Mouse (Mus musculus) midbrain, embryonic 15.5 days (tissue): ENCODE measurements at regions not wholly inside any gene's neighbourhood (a gene's known extent, or its start where the extent isn't known, plus 50 kb on each side); places are given as distances from the start of the nearest gene placed in this dataset.
A peak's percentile ranks its signal among the peaks of the same experiment; 100 is the strongest.

Experiments used
- ATAC-seq: fragments of 200-750 bp; cut with Nextera tagmentation; replicated peaks from 2 replicates; pipeline ENCODE4 v1.8.0; 2017; ENCODE audit warnings: moderate TSS enrichment
- H3K27ac ChIP-seq: fragments of 300-500 bp; sonication (generic); 2 replicates; pipeline ENCODE4 v1.5.1; 2015; ENCODE audit warnings: mild to moderate bottlenecking, inconsistent platforms
- H3K27me3 ChIP-seq: fragments of 300-500 bp; sonication (generic); replicated peaks from 2 replicates; pipeline ENCODE4 v1.6.1; 2015; ENCODE audit warnings: inconsistent platforms
- H3K36me3 ChIP-seq: fragments of 300-500 bp; sonication (generic); replicated peaks from 2 replicates; pipeline ENCODE4 v1.6.1; 2015; ENCODE audit warnings: inconsistent platforms
- H3K4me1 ChIP-seq: fragments of 300-500 bp; sonication (generic); 2 replicates; pipeline ENCODE4 v1.6.1; 2015; ENCODE audit warnings: inconsistent platforms
- H3K4me2 ChIP-seq: fragments of 300-500 bp; sonication (generic); 2 replicates; pipeline ENCODE4 v1.6.1; 2015; ENCODE audit warnings: inconsistent platforms, mild to moderate bottlenecking, moderate library complexity
- H3K4me3 ChIP-seq: fragments of 300-500 bp; sonication (generic); 2 replicates; pipeline ENCODE4 v1.5.1; 2015; ENCODE audit warnings: mild to moderate bottlenecking, inconsistent platforms
- H3K9ac ChIP-seq: fragments of 300-500 bp; sonication (generic); 2 replicates; pipeline ENCODE4 v1.6.1; 2015; ENCODE audit warnings: mild to moderate bottlenecking, inconsistent platforms
- H3K9me3 ChIP-seq: fragments of 300-500 bp; sonication (generic); 2 replicates; pipeline ENCODE4 v1.6.1; 2016; ENCODE audit warnings: inconsistent platforms
- WGBS: fragments of 180-500 bp; shearing (Covaris S2); methylation state at CpG from one replicate; pipeline ENCODE4 v1.1.7; 2015; ENCODE audit warnings: mixed read lengths; 5-methylcytosine and 5-hydroxymethylcytosine counted together

GRCm38 (mm10) chr17:63680479-63680878 is 180.7 kb upstream of the Fbxl17 start:
- H3K4me1 ChIP-seq = peaks cover 3% of the 10 kb centered on the region
- H3K27me3 ChIP-seq = no peaks in the 10 kb centered on the region
- ATAC-seq = no peak
- 85% methylated on average over 3 of the region's 3 CpGs for WGBS
- H3K36me3 ChIP-seq = no peaks in the 10 kb centered on the region
- H3K27ac ChIP-seq = no peak overlapping the region
- no peak overlapping the region for H3K4me2 ChIP-seq
- no peak overlapping the region for H3K4me3 ChIP-seq
- H3K9me3 ChIP-seq = no peaks in the 10 kb centered on the region
- no peak overlapping the region for H3K9ac ChIP-seq

- no peak overlapping the region for H3K9ac ChIP-seq
- no peak overlapping the region for H3K27ac ChIP-seq
- H3K4me1 ChIP-seq = peaks cover 8% of the 10 kb centered on the region
- no peak overlapping the region for H3K4me2 ChIP-seq
- ATAC-seq = no peak
- H3K4me3 ChIP-seq = no peak overlapping the region
- 85% methylated on average over 9 of the region's 9 CpGs for WGBS
- H3K36me3 ChIP-seq = no peaks in the 10 kb centered on the region
- H3K9me3 ChIP-seq = no peaks in the 10 kb centered on the region
- H3K27me3 ChIP-seq = no peaks in the 10 kb centered on the region
These were observed 179.5 kb upstream of the Fer start for GRCm38 (mm10) chr17:63683345-63683744.

- ATAC-seq = no peak
These were observed 178.8 kb upstream of the Fer start for GRCm38 (mm10) chr17:63684026-63684425.

GRCm38 (mm10) chr17:63685956-63686355 is 176.9 kb upstream of the Fer start:
- no peak overlapping the region for H3K4me3 ChIP-seq
- peak; percentile 72; the same call in 1 of the 2 replicates for ATAC-seq
- 44% methylated on average over 4 of the region's 4 CpGs for WGBS
- H3K4me1 ChIP-seq = peaks cover 8% of the 10 kb centered on the region
- no peak overlapping the region for H3K9ac ChIP-seq
- no peaks in the 10 kb centered on the region for H3K9me3 ChIP-seq
- H3K27me3 ChIP-seq = no peaks in the 10 kb centered on the region
- H3K27ac ChIP-seq = no peak overlapping the region
- H3K36me3 ChIP-seq = no peaks in the 10 kb centered on the region
- no peak overlapping the region for H3K4me2 ChIP-seq

More at GRCm38 (mm10) chr17:63684026-63684425, 178.8 kb upstream of the Fer start:
- no peaks in the 10 kb centered on the region for H3K9me3 ChIP-seq
- H3K4me3 ChIP-seq = no peak overlapping the region
- peaks cover 8% of the 10 kb centered on the region for H3K4me1 ChIP-seq
- H3K27me3 ChIP-seq = no peaks in the 10 kb centered on the region
- H3K4me2 ChIP-seq = no peak overlapping the region
- no peak overlapping the region for H3K27ac ChIP-seq
- WGBS = 89% methylated on average over 3 of the region's 3 CpGs
- H3K9ac ChIP-seq = no peak overlapping the region
- no peaks in the 10 kb centered on the region for H3K36me3 ChIP-seq

GRCm38 (mm10) chr17:63686361-63686760 is 176.5 kb upstream of the Fer start:
- Histone ChIP-seq H3K4me1 (peaks cover 8% of the 10 kb centered on the region), H3K36me3 (no peaks in the 10 kb centered on the region), H3K9me3 (no peaks in the 10 kb centered on the region), H3K9ac (no peak overlapping the region), H3K27me3 (no peaks in the 10 kb centered on the region), H3K4me2 (no peak overlapping the region), H3K27ac (no peak overlapping the region), H3K4me3 (no peak overlapping the region)
- ATAC-seq = peak; percentile 24; the same call in 1 of the 2 replicates
- WGBS = 75% methylated on average over 4 of the region's 4 CpGs

- Histone ChIP-seq H3K9ac (no peak overlapping the region), H3K4me1 (peaks cover 8% of the 10 kb centered on the region), H3K27ac (no peak overlapping the region), H3K4me2 (no peak overlapping the region), H3K4me3 (no peak overlapping the region), H3K9me3 (no peaks in the 10 kb centered on the region), H3K36me3 (no peaks in the 10 kb centered on the region), H3K27me3 (no peaks in the 10 kb centered on the region)
- WGBS = 83% methylated on average over 8 of the region's 8 CpGs
- no peak for ATAC-seq
These were observed 173.6 kb upstream of the Fer start for GRCm38 (mm10) chr17:63689291-63689690.

GRCm38 (mm10) chr17:63690829-63691689 is 171.8 kb upstream of the Fer start:
- Histone ChIP-seq H3K4me2 (no peak overlapping the region), H3K4me1 (no peaks in the 10 kb centered on the region), H3K36me3 (no peaks in the 10 kb centered on the region), H3K9me3 (no peaks in the 10 kb centered on the region), H3K4me3 (no peak overlapping the region), H3K27me3 (no peaks in the 10 kb centered on the region), H3K9ac (no peak overlapping the region), H3K27ac (no peak overlapping the region)
- WGBS = 74% methylated on average over 11 of the region's 11 CpGs
- no peak for ATAC-seq

GRCm38 (mm10) chr17:63691690-63691968 is 171.2 kb upstream of the Fer start:
- no peak overlapping the region for H3K4me2 ChIP-seq
- no peak overlapping the region for H3K4me3 ChIP-seq
- H3K27me3 ChIP-seq = no peaks in the 10 kb centered on the region
- no peaks in the 10 kb centered on the region for H3K9me3 ChIP-seq
- no peak for ATAC-seq
- H3K36me3 ChIP-seq = no peaks in the 10 kb centered on the region
- H3K27ac ChIP-seq = no peak overlapping the region
- H3K9ac ChIP-seq = no peak overlapping the region
- WGBS = 77% methylated on average over 3 of the region's 3 CpGs
- no peaks in the 10 kb centered on the region for H3K4me1 ChIP-seq

- Histone ChIP-seq H3K9ac (no peak overlapping the region), H3K9me3 (no peaks in the 10 kb centered on the region), H3K4me2 (no peak overlapping the region), H3K27me3 (no peaks in the 10 kb centered on the region), H3K4me3 (no peak overlapping the region), H3K36me3 (no peaks in the 10 kb centered on the region), H3K27ac (no peak overlapping the region), H3K4me1 (no peaks in the 10 kb centered on the region)
- WGBS = 80% methylated on average over 1 of the region's 1 CpGs
- peak; percentile 75; the same call in 1 of the 2 replicates for ATAC-seq
These were observed 169.6 kb upstream of the Fer start for GRCm38 (mm10) chr17:63693274-63693673.

- no peak overlapping the region for H3K4me3 ChIP-seq
- no peak overlapping the region for H3K27ac ChIP-seq
- no peak for ATAC-seq
- H3K4me2 ChIP-seq = no peak overlapping the region
- H3K36me3 ChIP-seq = no peaks in the 10 kb centered on the region
- H3K4me1 ChIP-seq = no peaks in the 10 kb centered on the region
- WGBS = 87% methylated on average over 6 of the region's 6 CpGs
- no peak overlapping the region for H3K9ac ChIP-seq
- H3K9me3 ChIP-seq = no peaks in the 10 kb centered on the region
- no peaks in the 10 kb centered on the region for H3K27me3 ChIP-seq
These were observed 163.3 kb upstream of the Fer start for GRCm38 (mm10) chr17:63699537-63699936.

GRCm38 (mm10) chr17:63704991-63705390 is 157.9 kb upstream of the Fer start:
- WGBS = 94% methylated on average over 3 of the region's 3 CpGs

GRCm38 (mm10) chr17:63712937-63713336 is 149.9 kb upstream of the Fer start:
- Histone ChIP-seq H3K27me3 (no peaks in the 10 kb centered on the region), H3K36me3 (no peaks in the 10 kb centered on the region), H3K9ac (no peak overlapping the region), H3K27ac (no peak overlapping the region), H3K4me3 (no peak overlapping the region), H3K4me1 (0 out of 2 replicates have a peak, but pooled peaks cover 6% of the 10 kb centered on the region), H3K9me3 (no peaks in the 10 kb centered on the region), H3K4me2 (no peak overlapping the region)
- 76% methylated on average over 6 of the region's 6 CpGs for WGBS
- no peak for ATAC-seq

More at GRCm38 (mm10) chr17:63704991-63705390, 157.9 kb upstream of the Fer start:
- Histone ChIP-seq H3K36me3 (no peaks in the 10 kb centered on the region), H3K4me1 (no peaks in the 10 kb centered on the region), H3K9ac (no peak overlapping the region), H3K4me2 (no peak overlapping the region), H3K27me3 (no peaks in the 10 kb centered on the region), H3K4me3 (no peak overlapping the region), H3K27ac (no peak overlapping the region), H3K9me3 (no peaks in the 10 kb centered on the region)
- no peak for ATAC-seq

GRCm38 (mm10) chr17:63715687-63716086 is 147.2 kb upstream of the Fer start:
- 91% methylated on average over 9 of the region's 9 CpGs for whole genome bisulfite sequencing
- 0 out of 2 replicates have a peak, but pooled peaks cover 6% of the 10 kb centered on the region for H3K4me1 ChIP-seq
- H3K36me3 ChIP-seq = no peaks in the 10 kb centered on the region
- no peak overlapping the region for H3K27ac ChIP-seq
- no peaks in the 10 kb centered on the region for H3K9me3 ChIP-seq
- H3K9ac ChIP-seq = no peak overlapping the region
- no peaks in the 10 kb centered on the region for H3K27me3 ChIP-seq
- no peak overlapping the region for H3K4me3 ChIP-seq
- H3K4me2 ChIP-seq = no peak overlapping the region
- no peak for ATAC-seq
